Mouse (Mus musculus): ENCODE results near the gene Ppp1r3e.

The Ppp1r3e gene

GRCm38 (mm10) chr14:54883154-54884021 lies 6.0 kb upstream of the Ppp1r3e start, which contains the start of the genes Bcl2l2 and Gm20521:
TSS of gene Bcl2l2 (plus strand) at chr14:54883377.
TSS of gene Gm20521 (plus strand) at chr14:54883441.
- peak; percentile 74 to 85 for DNase-seq (ENCODE audit: low spot score in 2 of 2)

GRCm38 (mm10) chr14:54876539-54877047 lies 757 bp downstream of the Ppp1r3e start:
- DNase-seq (ENCODE audit: low spot score in 2 of 2) = peak; percentile 84 to 89

GRCm38 (mm10) chr14:54875844-54876538 lies 1.4 kb downstream of the Ppp1r3e start:
- no peak for DNase-seq (ENCODE audit: low spot score in 2 of 2)

GRCm38 (mm10) chr14:54874165-54874564 lies 3.2 kb downstream of the Ppp1r3e start:
- no peak for DNase-seq (ENCODE audit: low spot score in 2 of 2)

- DNase-seq (ENCODE audit: low spot score in 2 of 2) = no peak
Measured at GRCm38 (mm10) chr14:54870861-54871260, 6.5 kb downstream of the Ppp1r3e start, which contains the start of gene Homez. TSS of gene Homez (minus strand) at chr14:54870961.

- no peak for DNase-seq (ENCODE audit: low spot score in 2 of 2)
Measured at GRCm38 (mm10) chr14:54868026-54868425, 9.3 kb downstream of the Ppp1r3e start.

GRCm38 (mm10) chr14:54866936-54867335 lies 10.4 kb downstream of the Ppp1r3e start:
- no peak for DNase-seq (ENCODE audit: low spot score in 2 of 2)

GRCm38 (mm10) chr14:54866268-54866667 lies 11.1 kb downstream of the Ppp1r3e start:
- no peak for DNase-seq (ENCODE audit: low spot score in 2 of 2)

GRCm38 (mm10) chr14:54865626-54866025 lies 11.7 kb downstream of the Ppp1r3e start:
- no peak for DNase-seq (ENCODE audit: low spot score in 2 of 2)

GRCm38 (mm10) chr14:54864313-54865036 lies 12.9 kb downstream of the Ppp1r3e start:
- DNase-seq (ENCODE audit: low spot score in 2 of 2) = no peak

- DNase-seq (ENCODE audit: low spot score in 2 of 2) = peak; percentile 82 to 93
Measured at GRCm38 (mm10) chr14:54863501-54864312, 13.6 kb downstream of the Ppp1r3e start.

- peak; percentile 44 to 53 for DNase-seq (ENCODE audit: low spot score in 2 of 2)
Measured at GRCm38 (mm10) chr14:54860511-54860910, 16.8 kb downstream of the Ppp1r3e start.

GRCm38 (mm10) chr14:54857891-54858290 lies 19.5 kb downstream of the Ppp1r3e start:
- DNase-seq (ENCODE audit: low spot score in 2 of 2) = no peak

- no peak for DNase-seq (ENCODE audit: low spot score in 2 of 2)
Measured at GRCm38 (mm10) chr14:54856703-54857102, 20.6 kb downstream of the Ppp1r3e start.

- no peak for DNase-seq (ENCODE audit: low spot score in 2 of 2)
Measured at GRCm38 (mm10) chr14:54855726-54856125, 21.6 kb downstream of the Ppp1r3e start.

- peak in 1 of 2 experiments; percentile 11 for DNase-seq (ENCODE audit: low spot score in 2 of 2)
Measured at GRCm38 (mm10) chr14:54843461-54843860, 33.9 kb downstream of the Ppp1r3e start.

GRCm38 (mm10) chr14:54823716-54824115 lies 53.6 kb downstream of the Ppp1r3e start:
- no peak for DNase-seq (ENCODE audit: low spot score in 2 of 2)
